Mouse (Mus musculus) heart, adult 11 months (tissue): ENCODE data around the gene Dock4.
A peak's percentile ranks its signal among the peaks of the same experiment; 100 is the strongest.

Experiments used
- DNase-seq: peaks from one replicate; pipeline ENCODE4 v3.0.0; 2022

The Dock4 gene

DNA sequence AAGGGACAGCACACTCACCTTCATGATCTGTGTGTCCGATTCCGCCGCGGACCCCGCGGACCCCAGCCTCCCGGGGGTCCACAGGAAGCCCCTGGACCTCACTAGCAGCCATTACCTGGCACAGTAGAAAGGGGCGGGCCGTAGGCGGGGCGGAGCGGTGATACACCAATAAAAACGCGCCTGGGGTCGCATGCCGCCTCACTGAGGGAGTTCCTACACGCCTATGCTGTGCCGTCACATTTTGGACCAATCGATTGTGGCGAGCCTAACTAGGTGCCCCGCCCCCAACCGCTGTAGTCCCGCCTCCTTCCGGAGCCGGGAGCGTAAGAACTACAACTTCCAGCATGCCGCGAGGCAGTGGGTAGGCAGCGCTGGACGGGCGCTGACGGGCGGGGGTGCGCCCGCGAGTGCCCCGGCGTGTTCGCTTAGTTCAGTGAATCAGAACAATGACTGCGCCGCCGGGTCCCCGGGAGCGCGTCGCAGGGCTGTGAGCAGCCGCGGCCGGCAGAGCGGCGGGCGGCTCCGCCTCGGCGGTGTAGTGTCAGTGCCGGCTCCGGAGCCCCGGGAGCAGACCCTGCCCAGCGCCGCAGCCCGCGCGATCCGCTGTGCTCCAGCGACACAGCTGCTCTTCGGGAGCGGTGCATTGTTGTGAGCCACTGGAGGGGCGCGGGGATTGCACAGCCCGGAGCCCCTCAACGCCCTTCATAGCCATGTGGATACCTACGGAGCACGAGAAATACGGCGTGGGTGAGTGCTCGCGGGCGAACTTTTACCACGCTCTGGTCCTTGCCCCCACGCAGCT, at the start of gene Dock4, which contains the start of gene Zfp277:
TSS of gene Dock4 (plus strand) at position 305 of the 802 bp plus-strand sequence.
TSS of gene Zfp277 (minus strand) at position 255 of the 802 bp plus-strand sequence.
- DNase-seq = peak; percentile 100

DNA sequence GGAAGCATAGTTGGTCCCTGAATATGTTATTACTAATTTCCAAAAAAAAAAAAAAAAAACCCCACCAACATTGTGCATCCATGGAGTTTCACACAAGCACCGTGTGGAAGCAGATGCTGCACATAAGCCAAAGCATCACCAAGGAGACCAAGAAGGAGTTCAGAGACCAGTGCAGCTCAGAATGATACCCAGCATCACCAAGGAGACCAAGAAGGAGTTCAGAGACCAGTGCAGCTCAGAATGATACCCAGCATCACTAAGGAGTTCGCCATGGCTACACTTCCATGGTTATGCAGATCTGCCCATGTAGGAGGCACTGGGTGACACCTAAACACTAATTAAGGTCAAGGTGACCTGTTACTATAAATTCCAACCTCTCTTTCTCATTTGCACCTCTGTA, 46.8 kb upstream of the Dock4 start:
- DNase-seq = no peak

DNA sequence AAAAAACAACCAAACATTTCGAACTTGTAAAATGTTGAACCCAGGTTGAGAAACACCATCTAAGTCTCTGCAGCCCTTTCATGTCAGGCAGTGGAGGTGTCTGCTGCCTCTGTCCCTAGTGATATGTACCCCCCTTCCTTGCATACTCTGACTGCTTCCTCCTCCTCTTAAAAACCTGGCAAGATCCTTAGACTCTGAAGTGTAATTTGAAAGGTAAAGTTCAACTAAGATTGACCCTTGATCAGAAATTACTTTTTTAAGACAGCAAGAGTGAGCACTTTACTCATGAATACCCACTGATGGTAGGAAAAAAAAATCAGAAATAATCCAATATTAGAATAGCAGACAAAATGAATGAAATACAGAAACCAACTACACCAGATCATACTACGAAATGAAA, 46.4 kb upstream of the Dock4 start:
- no peak for DNase-seq

DNA sequence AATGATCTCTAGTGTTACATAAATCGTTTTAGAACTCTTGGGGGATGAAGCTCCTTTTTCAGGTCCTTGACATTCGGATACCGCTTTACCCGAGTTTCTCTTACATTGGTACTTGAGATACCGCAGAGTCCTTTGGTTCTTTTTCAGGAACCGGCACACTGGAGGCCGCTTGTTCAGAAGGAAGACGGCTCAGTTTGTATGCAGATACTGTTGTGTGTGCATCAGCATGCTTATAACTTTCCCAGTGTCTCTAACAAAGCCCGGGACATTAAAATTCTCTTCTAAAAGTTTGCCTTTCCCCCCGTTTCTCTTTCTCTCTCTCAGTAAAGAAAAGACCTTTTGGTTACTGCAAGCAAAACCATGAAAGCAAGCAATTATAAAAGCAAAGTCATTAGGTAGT, 45.9 kb upstream of the Dock4 start:
- no peak for DNase-seq

DNA sequence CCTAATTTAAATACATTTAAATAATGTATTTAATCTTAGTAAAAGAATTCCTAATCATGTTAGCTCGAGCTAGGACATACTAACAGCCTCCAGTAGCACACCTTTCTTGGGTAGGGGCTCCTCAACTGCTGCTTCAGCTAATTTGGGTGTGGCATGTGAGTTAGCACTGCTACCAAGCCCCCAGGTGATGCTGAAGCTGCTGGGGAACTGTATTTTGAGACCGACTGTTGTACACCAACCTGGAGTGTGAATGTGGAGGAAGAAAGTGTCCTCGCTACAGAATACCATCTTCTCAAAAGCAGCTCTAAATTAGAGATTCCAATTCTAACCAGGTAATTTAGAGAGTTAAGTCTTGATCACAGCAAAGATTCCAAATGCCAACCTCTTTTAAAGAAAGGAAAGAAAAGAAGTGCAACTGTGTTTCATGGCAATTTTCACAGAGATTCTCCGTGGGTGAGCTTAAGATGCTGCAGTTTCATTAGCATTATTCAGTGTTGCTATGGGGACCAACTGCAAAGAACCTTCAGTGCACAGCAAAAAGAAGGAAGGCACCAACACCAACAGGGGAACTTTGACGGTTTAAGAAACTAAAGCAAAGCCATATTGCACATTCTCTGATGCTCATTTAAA, 31.0 kb upstream of the Dock4 start:
- no peak for DNase-seq

DNA sequence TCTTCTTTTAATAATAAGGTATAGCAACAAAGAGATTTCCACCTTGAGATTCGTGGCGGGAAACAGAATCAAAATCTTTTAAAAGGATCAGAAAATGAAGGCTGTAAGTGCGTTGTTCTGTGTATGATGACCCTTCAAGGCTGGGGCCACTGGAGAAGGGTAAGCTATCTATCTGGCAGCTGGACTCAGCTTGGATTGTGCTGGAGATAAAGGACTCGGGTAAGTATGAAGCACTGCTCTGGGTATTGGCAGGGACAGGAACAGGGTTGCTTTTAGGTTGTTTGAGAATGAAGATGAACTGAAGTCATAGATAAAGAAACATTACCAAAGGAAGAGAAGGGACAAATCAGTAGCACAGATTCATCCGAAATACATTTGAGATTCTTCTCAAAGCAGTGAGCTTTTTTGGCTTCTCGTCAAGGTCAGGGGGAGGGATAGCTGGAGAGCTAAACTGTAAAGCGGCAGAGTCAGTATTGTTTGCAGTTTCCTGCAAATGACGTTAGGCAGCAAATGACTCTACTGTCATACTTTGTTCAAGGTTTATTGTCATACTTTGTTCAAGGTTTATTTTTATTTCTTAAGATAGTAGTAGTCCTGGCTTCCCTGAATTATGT, 30.3 kb upstream of the Dock4 start:
- DNase-seq = no peak

DNA sequence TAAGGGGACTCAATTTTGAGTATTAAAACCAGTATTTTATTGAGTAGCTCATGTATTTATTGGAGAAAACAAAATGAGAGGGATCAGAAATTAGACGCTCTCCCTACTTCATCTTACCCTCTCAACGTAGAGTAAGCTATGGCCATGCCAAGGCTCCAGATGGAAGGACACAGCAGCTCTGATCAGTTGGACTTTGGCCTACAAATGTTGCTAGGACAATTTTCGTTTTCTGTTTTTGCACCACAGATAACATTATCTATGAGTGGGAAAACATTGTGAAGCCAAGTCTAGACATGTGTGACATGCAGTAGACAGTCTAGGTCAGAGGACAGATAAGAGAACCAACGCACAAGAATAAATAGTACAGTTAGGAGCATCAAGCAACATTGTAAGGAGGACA, 28.5 kb upstream of the Dock4 start:
- no peak for DNase-seq

DNA sequence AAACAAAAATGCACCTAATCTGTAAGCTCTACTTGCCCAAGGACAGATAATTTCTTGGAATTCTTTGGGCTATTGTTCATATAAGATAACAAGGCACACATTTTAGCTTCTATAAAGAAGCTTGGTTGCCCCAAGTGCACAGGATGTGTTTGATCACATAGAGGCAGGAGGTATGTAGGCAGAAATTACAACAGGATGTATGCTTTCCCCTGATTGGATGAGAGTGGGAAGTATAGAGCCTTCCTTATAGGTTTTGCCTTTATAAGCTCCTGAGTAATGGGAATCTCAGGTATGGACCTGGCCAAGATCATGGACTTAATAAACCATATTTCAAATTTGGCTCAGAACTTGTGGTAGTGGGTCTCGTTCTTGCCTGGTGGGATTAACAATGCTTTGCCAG, 20.8 kb upstream of the Dock4 start:
- no peak for DNase-seq

DNA sequence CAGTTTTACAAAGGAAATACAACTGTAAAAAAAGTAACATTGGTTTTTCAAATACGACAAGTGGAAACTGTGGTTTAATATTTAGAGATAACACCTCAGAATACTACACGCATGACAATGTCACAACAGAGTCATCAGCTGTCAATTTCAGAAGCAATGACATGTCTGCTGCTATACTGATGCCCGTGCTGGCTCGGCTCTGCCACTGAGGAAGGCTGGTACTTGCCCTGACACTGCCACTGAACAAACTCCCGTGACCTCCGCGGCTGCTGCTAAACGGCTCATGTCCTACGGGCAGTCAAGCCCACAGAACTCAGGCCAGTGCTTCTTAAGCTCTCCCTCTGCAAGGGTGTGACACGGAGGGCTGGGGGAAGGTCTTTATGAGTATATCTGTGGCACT, 18.1 kb upstream of the Dock4 start:
- DNase-seq = no peak

DNA sequence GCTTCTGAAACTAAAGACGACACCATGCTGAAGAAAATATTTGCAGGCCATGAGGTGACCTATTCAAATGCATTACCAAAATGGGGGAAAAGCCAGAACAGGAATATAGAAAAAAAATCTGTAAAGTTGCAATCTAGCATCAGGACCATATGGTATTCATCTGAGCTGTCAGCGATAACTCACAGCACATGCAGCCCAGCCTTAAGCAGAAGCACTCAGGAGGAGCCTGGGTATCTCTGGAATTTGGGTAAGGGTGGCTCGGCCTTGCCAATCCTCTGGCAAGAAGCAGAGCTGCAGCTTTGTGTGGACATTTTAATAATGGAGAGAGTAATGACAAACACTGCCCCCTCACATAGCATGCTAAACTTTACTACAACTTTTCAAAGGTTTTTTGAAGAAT, 15.8 kb upstream of the Dock4 start:
- no peak for DNase-seq

DNA sequence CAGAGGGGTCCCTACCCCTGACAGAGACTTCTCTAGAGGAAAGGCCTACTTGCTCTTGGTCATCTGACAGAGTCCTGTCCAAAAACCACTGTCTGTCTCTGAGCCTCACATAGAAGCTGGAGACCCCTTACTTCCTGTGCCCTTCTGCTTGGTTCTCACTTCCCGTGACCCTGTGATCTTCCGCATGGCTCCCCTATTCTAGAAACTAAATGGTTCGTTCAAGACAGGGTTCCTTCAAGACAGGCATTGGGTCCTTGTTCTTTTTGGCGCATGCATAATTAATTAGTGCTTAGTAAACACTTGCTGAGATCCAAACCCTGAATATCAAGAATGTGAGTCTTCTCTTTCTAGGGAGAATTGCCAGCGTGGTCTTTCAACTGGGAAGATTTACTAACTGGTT, 14.7 kb upstream of the Dock4 start:
- DNase-seq = no peak

DNA sequence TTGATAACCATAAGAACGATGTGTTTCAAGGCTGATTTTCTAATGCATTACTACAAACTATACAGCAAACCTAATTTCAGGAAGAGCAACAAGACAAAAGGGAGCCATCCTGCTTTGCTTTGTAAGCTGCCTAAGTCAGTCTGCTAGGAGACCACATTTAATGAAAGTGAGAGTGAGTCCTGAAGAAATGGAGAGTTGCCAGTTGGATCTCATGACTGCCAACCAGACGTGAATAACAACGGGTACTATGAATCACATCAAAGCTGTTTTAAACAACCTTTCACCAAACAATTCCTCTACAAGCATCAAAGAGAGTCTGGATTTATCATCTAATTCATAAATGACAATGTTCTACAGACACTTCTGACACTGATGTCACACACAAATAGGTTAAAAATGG, 11.7 kb upstream of the Dock4 start:
- DNase-seq = no peak

DNA sequence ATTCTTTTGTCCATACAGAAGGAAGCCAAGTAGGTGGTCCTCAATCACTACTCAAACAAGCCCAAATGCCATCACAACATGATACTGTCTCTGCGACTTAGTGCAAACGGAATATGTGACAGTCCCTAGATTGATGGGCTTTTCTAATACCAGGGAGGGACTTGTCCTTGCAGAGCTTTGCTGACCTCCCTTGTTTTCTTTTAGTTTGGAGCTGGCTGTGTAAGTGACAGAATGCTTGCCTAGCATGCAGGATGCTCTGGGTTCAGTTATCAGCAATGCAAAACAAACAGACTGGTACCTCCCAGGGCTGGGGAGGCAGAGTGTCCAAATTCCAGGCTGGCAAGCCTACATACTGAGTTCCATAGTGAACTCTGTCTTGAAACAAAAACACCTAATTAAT, 7.7 kb upstream of the Dock4 start:
- DNase-seq = no peak

DNA sequence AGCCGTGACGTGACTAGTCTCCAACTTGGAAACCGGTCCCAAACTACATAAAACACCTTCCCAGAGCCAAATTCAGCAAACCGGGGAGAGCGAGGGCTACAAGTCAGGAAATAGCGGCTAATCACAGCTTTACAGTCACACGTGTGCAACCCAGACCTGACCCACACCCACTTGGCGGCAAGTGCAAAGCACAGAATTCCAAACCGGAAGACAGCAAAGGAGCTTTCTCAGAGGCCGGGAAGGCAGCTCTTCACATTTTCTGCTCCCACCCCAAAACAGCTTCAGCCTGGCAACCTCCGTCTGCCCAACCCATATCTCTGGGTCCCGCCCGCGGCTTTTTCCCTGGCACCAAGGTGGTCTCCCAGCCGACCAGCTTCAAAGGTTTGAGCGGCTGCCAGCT, 546 bp upstream of the Dock4 start:
- no peak for DNase-seq

DNA sequence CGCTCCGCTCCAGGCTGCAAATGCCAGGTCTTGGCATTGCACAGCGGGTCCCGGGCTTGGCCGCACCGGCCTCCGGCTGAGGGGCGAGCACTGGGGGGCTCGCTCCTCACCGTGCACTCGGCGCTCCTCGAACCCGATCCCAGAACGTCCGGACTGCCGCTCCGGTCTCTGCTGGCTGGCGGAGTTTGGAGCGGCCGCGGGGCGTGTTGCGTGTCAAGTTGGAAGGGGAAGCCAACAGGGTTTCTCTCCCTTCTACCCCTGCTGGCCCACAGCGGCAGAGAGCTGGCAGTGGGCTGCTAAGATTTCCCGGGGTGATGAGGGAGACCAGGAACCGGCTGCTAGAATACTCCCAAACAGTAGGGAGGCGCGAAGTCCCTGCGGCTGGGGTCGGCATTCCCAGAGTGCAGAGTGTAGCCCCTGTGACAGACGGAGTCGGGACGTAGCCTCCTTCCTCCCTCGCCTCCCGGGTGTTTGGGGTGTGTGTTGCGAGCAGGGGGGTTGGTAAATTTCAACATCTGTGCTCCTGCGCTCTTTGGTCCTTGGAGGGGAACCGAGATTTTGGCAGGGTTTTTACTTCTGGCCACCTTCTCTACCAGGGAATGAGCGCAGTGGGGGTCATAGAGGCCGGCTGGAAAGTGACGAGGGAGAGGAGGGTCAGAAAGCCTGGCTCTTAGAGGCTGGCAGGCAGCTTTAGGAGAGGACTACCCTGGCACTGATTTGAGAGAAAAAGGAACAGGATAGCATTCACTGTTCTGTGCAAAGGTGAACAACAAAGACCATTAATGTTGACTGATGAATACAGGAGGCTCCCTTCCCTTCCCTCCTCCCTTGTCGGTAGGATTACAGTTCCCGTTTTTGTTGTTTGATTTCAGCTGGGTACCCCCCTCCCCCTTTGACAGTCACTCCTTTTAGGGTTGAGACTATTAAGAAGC, 964 bp downstream of the Dock4 start:
- peak; percentile 96 for DNase-seq

DNA sequence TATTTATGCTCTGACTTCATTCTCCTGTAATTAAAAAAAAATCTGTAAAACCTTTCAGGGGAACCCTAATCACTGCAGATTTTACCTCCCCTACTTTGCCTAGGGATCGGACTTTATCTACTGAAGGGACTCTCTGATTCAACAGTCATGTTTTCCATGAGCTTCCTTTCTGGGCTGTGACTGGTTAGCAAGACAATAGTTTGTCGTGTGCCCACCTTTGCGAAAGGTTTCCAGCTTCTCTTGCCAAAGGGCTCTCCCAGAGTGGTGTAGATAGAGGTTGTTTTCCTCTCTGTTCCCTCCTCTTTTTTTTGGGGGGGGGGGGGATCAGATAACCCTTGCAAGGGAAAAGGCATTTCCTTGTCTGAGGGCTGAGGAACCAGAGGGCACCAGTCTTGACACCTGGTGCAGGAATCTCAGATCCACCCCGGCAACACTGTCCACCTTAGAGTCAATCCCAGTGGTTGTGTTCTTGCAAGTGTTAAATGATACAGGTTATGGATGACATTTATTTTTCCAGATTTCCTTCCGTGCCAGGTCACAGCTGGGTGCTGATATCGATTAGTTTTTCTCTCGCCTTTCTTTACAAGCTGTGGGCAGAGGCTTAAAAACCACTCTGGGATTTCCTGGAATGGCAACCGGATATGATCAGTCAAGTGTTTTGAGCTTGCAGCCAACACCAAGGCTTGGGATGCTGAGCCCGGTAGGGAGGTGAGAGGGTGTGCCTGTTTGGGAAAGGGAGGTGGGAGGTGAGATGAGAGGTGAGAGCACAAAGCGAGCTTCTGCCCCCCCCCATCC, 2.0 kb downstream of the Dock4 start:
- peak; percentile 94 for DNase-seq

DNA sequence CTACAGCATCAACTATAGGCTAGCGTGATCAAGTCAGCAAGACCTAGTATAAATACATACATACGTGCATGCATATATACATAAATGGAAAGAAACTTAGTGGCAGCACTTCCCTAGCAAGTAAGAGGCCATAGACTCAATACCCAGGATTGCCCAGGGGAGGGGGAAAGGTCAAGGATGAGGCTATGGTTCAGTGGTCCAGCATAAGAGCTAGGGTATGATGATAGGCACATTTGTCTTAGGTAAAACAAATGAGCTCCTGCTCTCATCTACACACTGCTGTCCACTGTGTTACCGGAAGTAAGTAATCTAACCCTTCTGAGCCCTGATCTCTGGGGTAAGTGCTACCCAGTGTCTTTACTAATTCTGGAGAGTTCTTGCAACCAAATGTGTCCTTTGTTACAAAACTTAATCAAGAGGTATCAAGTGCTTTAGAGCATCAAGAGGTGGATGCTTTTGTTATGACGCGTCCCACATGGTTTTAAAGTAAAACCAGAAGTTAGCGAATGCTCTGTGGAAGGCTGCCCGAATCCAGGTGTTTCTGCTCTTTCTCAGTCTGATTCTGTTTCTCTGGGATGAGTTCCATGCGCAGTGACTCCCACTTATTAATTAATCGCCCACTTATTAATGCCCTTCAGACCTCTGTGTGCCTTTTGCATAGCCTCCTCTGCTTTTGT, 3.5 kb downstream of the Dock4 start:
- no peak for DNase-seq

DNA sequence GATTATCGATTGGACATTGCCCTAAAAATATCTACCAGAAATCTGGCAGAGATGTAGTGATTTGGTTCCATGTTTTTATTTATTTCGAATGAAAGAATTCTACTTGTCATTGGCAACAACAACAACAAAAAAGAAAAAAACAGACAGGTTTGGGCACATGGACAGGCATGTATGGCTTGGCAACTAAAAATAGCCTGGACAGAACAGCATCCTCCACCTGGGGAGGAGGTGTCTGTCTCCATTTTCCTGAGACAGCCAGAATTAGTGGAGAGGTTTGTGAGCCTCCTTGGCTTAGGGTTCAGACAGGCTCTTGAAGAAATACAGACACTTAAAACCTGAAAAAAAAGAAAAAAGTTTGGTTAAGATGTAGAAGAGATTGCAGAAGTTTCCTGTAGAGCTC, 10.8 kb downstream of the Dock4 start:
- DNase-seq = peak; percentile 28

DNA sequence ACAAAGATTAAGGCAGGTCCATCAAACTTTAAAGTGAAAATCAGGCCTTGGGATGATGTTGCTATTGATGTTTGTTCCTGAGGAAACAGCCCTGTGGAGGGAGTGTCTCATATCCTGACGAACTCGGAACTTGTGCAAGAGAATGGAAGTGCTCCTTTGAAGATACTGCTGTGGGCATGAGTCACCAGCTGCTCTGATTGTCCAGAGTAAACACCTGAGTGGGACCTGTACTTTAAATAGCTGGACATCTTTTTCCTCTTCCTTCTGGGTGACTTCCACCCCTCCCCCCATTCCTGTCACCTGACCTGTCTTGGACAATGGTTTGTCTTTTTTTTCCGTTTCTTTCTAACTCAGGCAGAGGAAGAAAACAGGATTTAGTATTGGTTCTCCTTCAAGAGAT, 13.2 kb downstream of the Dock4 start:
- DNase-seq = peak; percentile 98

DNA sequence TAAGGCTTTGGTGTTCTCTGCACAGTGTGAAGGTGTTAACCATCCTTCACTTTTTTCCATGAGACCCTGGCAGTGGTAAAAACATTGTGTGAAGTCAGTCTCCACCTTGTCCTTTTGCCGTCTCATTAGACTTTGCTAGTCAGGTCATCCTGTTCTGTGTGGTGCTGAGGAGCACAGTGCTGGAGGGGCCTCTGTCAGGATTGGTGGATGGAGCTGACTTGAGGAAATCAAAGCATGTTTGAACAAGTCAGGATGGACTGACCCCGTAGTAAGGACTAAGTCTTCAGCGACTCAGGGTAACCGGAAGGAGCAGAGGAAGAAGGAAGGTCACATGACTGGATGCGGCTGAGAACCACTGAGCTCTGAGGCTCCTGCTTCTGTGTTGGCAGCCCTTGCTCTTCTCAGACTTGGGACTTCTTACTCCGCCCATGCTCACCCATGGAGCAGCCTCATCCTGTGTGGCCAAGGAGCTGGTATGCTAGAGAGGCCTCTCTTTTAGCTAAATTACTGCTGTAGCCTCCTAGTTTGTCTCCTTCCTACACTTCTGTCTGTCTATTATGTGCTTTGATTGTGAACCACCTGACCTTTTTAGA, 14.0 kb downstream of the Dock4 start:
- DNase-seq = peak; percentile 92

DNA sequence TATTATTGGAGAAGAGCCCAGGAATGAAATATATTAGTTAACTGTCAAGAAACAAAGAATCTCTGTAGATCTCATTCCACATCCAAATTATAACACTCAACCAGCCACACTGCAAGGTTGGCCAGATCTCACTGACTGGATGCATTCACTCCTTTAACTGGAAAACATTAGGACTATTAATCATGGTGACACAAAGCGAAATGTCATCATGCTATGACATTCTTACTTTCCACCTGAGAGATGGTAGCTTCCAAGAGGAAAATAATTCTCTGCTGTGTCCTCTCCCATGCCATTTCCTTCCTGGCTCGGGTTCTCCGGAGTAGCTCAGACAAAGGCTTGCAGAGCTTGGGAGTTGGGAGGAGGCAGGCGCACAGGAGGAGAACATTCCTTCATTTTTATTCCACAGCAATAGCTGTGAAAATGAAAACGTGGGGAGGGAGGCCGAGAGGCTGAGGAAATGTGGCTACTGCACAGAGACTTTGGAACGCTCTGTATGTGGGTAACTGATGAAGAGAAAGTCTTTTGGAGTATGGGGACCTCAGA, 17.0 kb downstream of the Dock4 start:
- peak; percentile 84 for DNase-seq
